Mouse (Mus musculus): ENCODE measurements around the gene Fance. TPM values are rescaled to one million over a fixed set of nuclear protein-coding genes. Genes with fewer than 3 reads are reported as not detected.

The Fance gene
- polyA plus RNA-seq, 1 experiment from 2014 or later = 26.1 TPM

DNA sequence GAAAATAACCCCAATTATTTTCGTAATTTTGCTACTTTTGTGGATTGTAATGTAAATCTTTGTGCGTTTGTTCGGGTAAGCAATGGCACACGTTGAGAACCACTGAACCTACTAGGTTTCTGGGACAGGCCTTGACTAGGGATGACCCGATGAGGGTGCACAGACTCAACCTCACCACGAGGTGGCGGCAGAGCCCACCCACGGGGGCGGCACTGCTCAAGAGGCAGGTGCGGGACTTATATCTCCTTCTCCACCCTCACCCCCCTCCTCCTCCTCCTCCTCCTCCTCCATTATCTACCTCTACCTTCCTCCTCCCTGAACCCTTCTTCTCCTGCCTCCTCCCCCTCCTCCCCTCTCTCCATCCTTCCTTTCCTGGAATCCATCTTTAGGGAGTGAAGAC, 60.5 kb downstream of the Fance start:
- 0 out of 2 replicates have a peak overlapping the region, but pooled peaks have one; percentile 2 for H3K4me2 ChIP-seq (ENCODE audit: low read depth, low read length)
- H3K9ac ChIP-seq (ENCODE audit: low read depth, low read length) = no peak overlapping the region
- no peaks in the 10 kb centered on the region for H3K36me3 ChIP-seq (ENCODE audit: control insufficient read depth, insufficient read depth, low read length)
- H3K27me3 ChIP-seq (replicated peaks; ENCODE audit: control insufficient read depth, insufficient read depth, low read length) = peaks cover 13% of the 10 kb centered on the region
- 21% methylated on average over 9 of the region's 10 CpGs for WGBS
- no peak overlapping the region for H3K27ac ChIP-seq (replicated peaks; ENCODE audit: low read depth, low read length)
- ATAC-seq (ENCODE audit: low read depth) (no peak; the same call in 1 of the 2 replicates), DNase-seq (ENCODE audit: low spot score) (no peak)
- H3K4me3 ChIP-seq (ENCODE audit: low read depth, low read length) = no peak overlapping the region
- no peaks in the 10 kb centered on the region for H3K4me1 ChIP-seq (ENCODE audit: control insufficient read depth, insufficient read depth, low read length)
- H3K9me3 ChIP-seq (ENCODE audit: control insufficient read depth, low read length) = no peaks in the 10 kb centered on the region

DNA sequence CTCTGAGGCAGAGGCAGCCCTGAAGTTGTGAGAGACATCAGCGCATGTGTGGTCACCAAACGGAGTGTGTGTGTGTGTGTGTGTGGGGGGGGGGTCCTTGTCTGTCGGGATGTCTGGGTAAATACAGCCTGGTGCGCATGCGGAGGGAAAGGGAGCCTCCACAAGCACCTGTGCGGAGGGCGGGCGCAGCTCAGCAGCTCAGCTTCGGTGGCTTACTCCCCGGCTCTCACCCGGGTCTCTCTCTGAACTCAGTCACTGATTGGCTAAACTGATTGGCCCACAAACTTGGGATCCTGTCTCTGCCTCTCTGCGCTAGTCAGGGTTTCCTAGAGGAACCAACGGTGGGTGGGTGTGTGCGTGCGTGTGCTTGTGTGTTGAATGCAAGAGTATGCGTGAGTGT, 61.2 kb downstream of the Fance start:
- H3K27ac ChIP-seq (replicated peaks; ENCODE audit: low read depth, low read length) = no peak overlapping the region
- H3K4me1 ChIP-seq (ENCODE audit: control insufficient read depth, insufficient read depth, low read length) = no peaks in the 10 kb centered on the region
- H3K9me3 ChIP-seq (ENCODE audit: control insufficient read depth, low read length) = no peaks in the 10 kb centered on the region
- DNase-seq (ENCODE audit: low spot score) = no peak
- no peak overlapping the region for H3K4me3 ChIP-seq (ENCODE audit: low read depth, low read length)
- 19% methylated on average over 15 of the region's 16 CpGs for WGBS
- no peaks in the 10 kb centered on the region for H3K36me3 ChIP-seq (ENCODE audit: control insufficient read depth, insufficient read depth, low read length)
- H3K27me3 ChIP-seq (replicated peaks; ENCODE audit: control insufficient read depth, insufficient read depth, low read length) = peaks cover 13% of the 10 kb centered on the region
- no peak for ATAC-seq (ENCODE audit: low read depth)
- no peak overlapping the region for H3K9ac ChIP-seq (ENCODE audit: low read depth, low read length)
- H3K4me2 ChIP-seq (ENCODE audit: low read depth, low read length) = peak overlapping the region; percentile 2; the same call in 1 of the 2 replicates

- H3K4me2 ChIP-seq (ENCODE audit: low read depth, low read length) = no peak overlapping the region
- no peaks in the 10 kb centered on the region for H3K9me3 ChIP-seq (ENCODE audit: control insufficient read depth, low read length)
- DNase-seq (ENCODE audit: low spot score) (no peak), ATAC-seq (ENCODE audit: low read depth) (peak; percentile 35; the same call in 1 of the 2 replicates)
- no peak overlapping the region for H3K4me3 ChIP-seq (ENCODE audit: low read depth, low read length)
- H3K4me1 ChIP-seq (ENCODE audit: control insufficient read depth, insufficient read depth, low read length) = no peaks in the 10 kb centered on the region
- H3K27ac ChIP-seq (replicated peaks; ENCODE audit: low read depth, low read length) = no peak overlapping the region
- peaks cover 13% of the 10 kb centered on the region for H3K27me3 ChIP-seq (replicated peaks; ENCODE audit: control insufficient read depth, insufficient read depth, low read length)
- 15% methylated on average over 16 of the region's 17 CpGs for WGBS
- no peaks in the 10 kb centered on the region for H3K36me3 ChIP-seq (ENCODE audit: control insufficient read depth, insufficient read depth, low read length)
- H3K9ac ChIP-seq (ENCODE audit: low read depth, low read length) = no peak overlapping the region
Observed at GRCm38 (mm10) chr17:28375592-28376061, 62.3 kb downstream of the Fance start.

Other genes starting within 250 kb of the Fance start
- gene Tcp11, start 232.9 kb upstream of the Fance start, polyA plus RNA-seq (2014; fragmentation: Nextera tagmentation; extraction: Ambion mirVana) = 1.4 and 2.4 TPM in 2 replicates
- 8.1 and 8.8 TPM in 2 replicates for gene Scube3, start 171.4 kb upstream of the Fance start, polyA plus RNA-seq (2014; fragmentation: Nextera tagmentation; extraction: Ambion mirVana)
- 30.6 and 35.7 TPM in 2 replicates for gene Zfp523, start 136.4 kb upstream of the Fance start, polyA plus RNA-seq (2014; fragmentation: Nextera tagmentation; extraction: Ambion mirVana)
- gene Def6, start 105.7 kb upstream of the Fance start, polyA plus RNA-seq (2014; fragmentation: Nextera tagmentation; extraction: Ambion mirVana) = 8.9 and 9.4 TPM in 2 replicates
- gene Ppard, start 80.8 kb upstream of the Fance start, polyA plus RNA-seq (2014; fragmentation: Nextera tagmentation; extraction: Ambion mirVana) = 2.9 and 3.0 TPM in 2 replicates
- gene Rpl10a, start 15.0 kb downstream of the Fance start, polyA plus RNA-seq (2014; fragmentation: Nextera tagmentation; extraction: Ambion mirVana) = 800 and 852 TPM in 2 replicates
- gene Tead3, start 37.3 kb downstream of the Fance start, polyA plus RNA-seq (2014; fragmentation: Nextera tagmentation; extraction: Ambion mirVana) = 11.3 and 12.0 TPM in 2 replicates
- 3.9 and 6.0 TPM in 2 replicates for gene Tulp1, start 51.7 kb downstream of the Fance start, polyA plus RNA-seq (2014; fragmentation: Nextera tagmentation; extraction: Ambion mirVana)
- 8.4 and 11.7 TPM in 2 replicates for gene Fkbp5, start 204.0 kb downstream of the Fance start, polyA plus RNA-seq (2014; fragmentation: Nextera tagmentation; extraction: Ambion mirVana)
- not detected in 2 replicates for gene Armc12, start 217.3 kb downstream of the Fance start, polyA plus RNA-seq (2014; fragmentation: Nextera tagmentation; extraction: Ambion mirVana)
- gene Clpsl2, start 235.9 kb downstream of the Fance start, polyA plus RNA-seq (2014; fragmentation: Nextera tagmentation; extraction: Ambion mirVana) = not detected in 2 replicates
- gene Clps, start 247.2 kb downstream of the Fance start, polyA plus RNA-seq (2014; fragmentation: Nextera tagmentation; extraction: Ambion mirVana) = not detected in 2 replicates